Comparison of ENCODE assay signal across 10 mouse cellular contexts in the genomic region with DNA sequence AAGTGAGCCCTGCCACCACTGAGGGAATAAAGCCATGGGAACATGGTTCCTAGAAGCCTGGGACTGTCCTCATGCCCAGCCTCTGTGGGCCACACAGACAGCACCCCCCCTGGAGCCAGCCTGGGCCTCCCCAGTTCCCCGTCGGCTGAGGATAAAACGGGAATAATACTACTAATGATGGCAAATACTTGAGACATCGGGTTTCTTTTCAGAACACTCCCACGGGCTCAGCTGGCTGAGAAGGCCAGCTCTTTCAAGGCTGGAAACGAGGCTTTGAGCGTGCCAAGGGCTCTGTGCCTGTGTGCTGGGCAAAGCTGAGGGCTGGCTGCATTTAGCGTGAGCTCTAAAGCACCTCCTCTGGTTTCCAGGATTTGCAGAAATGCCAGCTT.
A peak's percentile ranks its signal among the peaks of the same experiment; 100 is the strongest.
DNase-seq lines count a peak whose midpoint lies in the region; ATAC-seq and TF ChIP-seq lines count a peak whose summit lies in the region.
"Had no signal": no experiment of that assay in that cellular context is flagged by ENCODE, and none has a peak within 500 bp of the region (broad histone marks: within the 10 kb centered on the region; RNA-seq: fewer than 3 reads in every experiment).

No protein-coding gene starts in this region.

- peak; percentile 66; the same call in 1 of the 2 replicates for ATAC-seq in hindbrain, embryonic 16.5 days
- ATAC-seq in midbrain, embryonic 13.5 days: peak; percentile 48
- no peak for ATAC-seq in kidney, embryonic 16.5 days (ENCODE audit: low FRiP score, low TSS enrichment)
- ATAC-seq: lung, postnatal 0 days had no signal

- peak; percentile 38 for DNase-seq in adrenal gland, postnatal 10 days
- peak; percentile 93 for DNase-seq in brain, embryonic 14.5 days (ENCODE audit: low read depth)
- DNase-seq in thymus, postnatal 0 days (ENCODE audit: low spot score): no peak
- DNase-seq in spleen, postnatal 36 days (ENCODE audit: low spot score in 2 of 2): no peak

- no peak overlapping the region for H3K4me2 ChIP-seq in hindbrain, embryonic 16.5 days (ENCODE audit: low read length)
- H3K4me2 ChIP-seq in midbrain, embryonic 13.5 days (replicated peaks): no peak overlapping the region
- no peak overlapping the region for H3K4me2 ChIP-seq in kidney, embryonic 16.5 days (replicated peaks; ENCODE audit: low read depth, low read length)
- H3K4me2 ChIP-seq: neural tube, embryonic 13.5 days had no signal

- no peaks in the 10 kb centered on the region for H3K9me3 ChIP-seq in hindbrain, embryonic 16.5 days (ENCODE audit: control insufficient read depth, low read length)
- H3K9me3 ChIP-seq in midbrain, embryonic 13.5 days: no peaks in the 10 kb centered on the region
- no peaks in the 10 kb centered on the region for H3K9me3 ChIP-seq in kidney, embryonic 16.5 days (ENCODE audit: low read length)
- H3K9me3 ChIP-seq: neural tube, embryonic 13.5 days had no signal

- H3K9ac ChIP-seq in hindbrain, embryonic 16.5 days (ENCODE audit: low read depth, low read length): no peak overlapping the region
- H3K9ac ChIP-seq in midbrain, embryonic 13.5 days (replicated peaks): no peak overlapping the region
- no peak overlapping the region for H3K9ac ChIP-seq in kidney, embryonic 16.5 days (replicated peaks; ENCODE audit: low read length)
- H3K9ac ChIP-seq: neural tube, embryonic 13.5 days had no signal

- H3K36me3 ChIP-seq in hindbrain, embryonic 16.5 days (ENCODE audit: control insufficient read depth, insufficient read depth, low read length): no peaks in the 10 kb centered on the region
- no peaks in the 10 kb centered on the region for H3K36me3 ChIP-seq in midbrain, embryonic 13.5 days
- no peaks in the 10 kb centered on the region for H3K36me3 ChIP-seq in kidney, embryonic 16.5 days (ENCODE audit: insufficient read depth, low read length)
- H3K36me3 ChIP-seq: G1E; neural tube, embryonic 13.5 days had no signal

- TF ChIP-seq CTCF in brain, embryonic 14.5 days (IDR thresholded peaks at IDR 0.05; ENCODE audit: borderline replicate concordance, extremely low read depth, insufficient read depth, insufficient read length): no peak

- 9% methylated on average over 8 of the region's 8 CpGs for WGBS in hindbrain, embryonic 16.5 days
- 5% methylated on average over 8 of the region's 8 CpGs for WGBS in midbrain, embryonic 13.5 days
- WGBS in kidney, embryonic 16.5 days: 14% methylated on average over 8 of the region's 8 CpGs

- no peak for TF ChIP-seq POLR2A in brain, embryonic 14.5 days (IDR thresholded peaks at IDR 0.05; ENCODE audit: borderline replicate concordance, extremely low read depth, insufficient read depth, insufficient read length, poor library complexity, severe bottlenecking)

- no peak overlapping the region for H3K27ac ChIP-seq in hindbrain, embryonic 16.5 days (ENCODE audit: low read depth, low read length)
- no peak overlapping the region for H3K27ac ChIP-seq in midbrain, embryonic 13.5 days
- no peak overlapping the region for H3K27ac ChIP-seq in kidney, embryonic 16.5 days (ENCODE audit: low read length)
- H3K27ac ChIP-seq: neural tube, embryonic 13.5 days had no signal

- peaks cover 57% of the 10 kb centered on the region for H3K27me3 ChIP-seq in hindbrain, embryonic 16.5 days (replicated peaks; ENCODE audit: control insufficient read depth, insufficient read depth, low read length)
- peaks cover 97% of the 10 kb centered on the region for H3K27me3 ChIP-seq in midbrain, embryonic 13.5 days
- H3K27me3 ChIP-seq in kidney, embryonic 16.5 days (ENCODE audit: insufficient read depth, low read length): peaks cover 32% of the 10 kb centered on the region

- no peak overlapping the region for H3K4me3 ChIP-seq in hindbrain, embryonic 16.5 days (ENCODE audit: low read length)
- no peak overlapping the region for H3K4me3 ChIP-seq in midbrain, embryonic 13.5 days (replicated peaks)
- no peak overlapping the region for H3K4me3 ChIP-seq in kidney, embryonic 16.5 days (ENCODE audit: low read length)
- H3K4me3 ChIP-seq: neural tube, embryonic 13.5 days had no signal

- peaks cover 11% of the 10 kb centered on the region; the same call in 1 of the 2 replicates for H3K4me1 ChIP-seq in hindbrain, embryonic 16.5 days (ENCODE audit: control insufficient read depth, insufficient read depth, low read depth, low read length)
- peaks cover 18% of the 10 kb centered on the region for H3K4me1 ChIP-seq in midbrain, embryonic 13.5 days (replicated peaks)
- H3K4me1 ChIP-seq in kidney, embryonic 16.5 days (ENCODE audit: insufficient read depth, low read length): no peaks in the 10 kb centered on the region

Comparison
In these comparisons a context has a peak if more than half of its experiments do, and no peak if none do; other contexts are left out.
1. DNase-seq: peak in adrenal gland, postnatal 10 days (single experiment) and brain, embryonic 14.5 days (single experiment); none in thymus, postnatal 0 days (single experiment) and spleen, postnatal 36 days (0 of 2).